Mouse (Mus musculus) hindbrain, embryonic 11.5 days (tissue): ENCODE data around the gene Gm21969. TPM values are rescaled to one million over a fixed set of nuclear protein-coding genes. Genes with fewer than 3 reads are reported as not detected.

Experiments
- ATAC-seq: fragments of 200-750 bp; cut with Nextera tagmentation; 2 replicates; pipeline ENCODE4 v1.8.0; 2017; ENCODE audit warnings: mild to moderate bottlenecking, moderate TSS enrichment, moderate library complexity; ENCODE audit not compliant: low FRiP score
- DNase-seq: peaks from one replicate; pipeline ENCODE4 v3.0.0-alpha.2; 2015; ENCODE audit warnings: low spot score
- H3K27ac ChIP-seq: fragments of 300-500 bp; sonication (generic); 2 replicates; pipeline ENCODE4 v1.5.1; 2014; ENCODE audit warnings: mild to moderate bottlenecking, low read depth, low read length
- H3K27me3 ChIP-seq: fragments of 300-500 bp; sonication (generic); 2 replicates; pipeline ENCODE4 v1.6.1; 2014; ENCODE audit warnings: mild to moderate bottlenecking, low read length, moderate library complexity, mixed read lengths; ENCODE audit not compliant: control insufficient read depth, insufficient read depth
- H3K36me3 ChIP-seq: fragments of 300-500 bp; sonication (generic); 2 replicates; pipeline ENCODE4 v1.6.1; 2014; ENCODE audit warnings: mild to moderate bottlenecking, low read length, moderate library complexity, mixed read lengths; ENCODE audit not compliant: control insufficient read depth, insufficient read depth
- H3K4me1 ChIP-seq: fragments of 300-500 bp; sonication (generic); replicated peaks from 2 replicates; pipeline ENCODE4 v1.6.1; 2014; ENCODE audit warnings: low read length, mixed read lengths; ENCODE audit not compliant: control insufficient read depth, insufficient read depth
- H3K4me2 ChIP-seq: fragments of 300-500 bp; sonication (generic); replicated peaks from 2 replicates; pipeline ENCODE4 v1.6.1; 2014; ENCODE audit warnings: mild to moderate bottlenecking, low read depth, low read length
- H3K4me3 ChIP-seq: fragments of 300-500 bp; sonication (generic); 2 replicates; pipeline ENCODE4 v1.5.1; 2014; ENCODE audit warnings: low read depth, low read length
- H3K9ac ChIP-seq: fragments of 300-500 bp; sonication (generic); 2 replicates; pipeline ENCODE4 v1.6.1; 2014; ENCODE audit warnings: low read depth, low read length
- H3K9me3 ChIP-seq: fragments of 300-500 bp; sonication (generic); 2 replicates; pipeline ENCODE4 v1.6.1; 2016; ENCODE audit warnings: low read length; ENCODE audit not compliant: control insufficient read depth
- WGBS: fragments of 180-500 bp; shearing (Covaris S2); extraction: QIAGEN DNeasy Blood & Tissue Kit; methylation state at CpG from one replicate; pipeline ENCODE4 v1.1.7; 2014; 5-methylcytosine and 5-hydroxymethylcytosine counted together
- polyA plus RNA-seq: library from polyadenylated mRNA; unstranded; fragments of >200 nt; fragmentation: Nextera tagmentation; extraction: Ambion mirVana; gene quantifications from 2 replicates; pipeline ENCODE4 v1.2.1, GENCODE M21; 2014

Gm21969 gene
- not detected in 2 replicates for polyA plus RNA-seq

DNA sequence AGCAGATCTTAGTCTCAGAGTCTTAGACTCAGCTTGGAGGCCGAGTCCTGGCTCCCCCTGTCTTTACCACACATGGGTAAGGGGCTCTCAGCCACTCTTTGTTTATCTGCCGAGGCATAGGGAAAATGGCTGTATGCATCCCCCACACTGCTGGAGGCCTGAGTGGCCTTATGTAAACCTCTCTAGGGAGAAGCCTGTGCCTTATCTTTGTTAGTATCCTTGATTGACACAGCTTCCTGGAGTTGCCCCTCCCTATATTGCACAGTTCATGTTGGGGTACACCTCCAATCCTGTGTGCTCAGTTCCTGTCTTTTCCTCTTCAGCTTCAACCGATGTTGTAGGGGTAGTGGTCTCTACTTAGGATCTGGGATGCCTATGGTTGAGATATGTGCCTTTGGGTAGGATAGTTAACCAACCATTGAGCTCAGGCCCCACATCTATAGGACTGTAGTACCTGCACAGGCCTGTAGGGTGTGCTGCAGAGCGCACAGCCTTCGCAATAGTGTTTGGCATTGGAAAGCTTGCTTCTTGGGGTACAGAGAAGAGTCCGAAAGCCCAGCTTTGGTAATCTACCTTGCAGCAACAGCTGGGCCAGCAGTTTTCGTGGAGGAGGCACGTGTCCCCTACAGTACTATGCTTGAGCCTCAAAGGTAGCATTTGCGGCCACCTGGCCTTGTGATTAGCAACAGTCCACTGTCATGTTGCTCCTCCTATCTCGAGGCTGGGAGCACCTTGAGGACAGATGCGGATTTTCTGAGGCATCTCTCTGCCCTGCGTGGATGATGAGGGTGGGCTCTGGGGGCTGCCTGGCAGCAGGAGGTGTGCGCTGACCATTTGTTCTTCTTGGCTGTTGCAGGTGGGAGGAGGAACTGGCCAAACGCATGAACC is at the start of gene Gm21969:
TSS of gene Gm21969 (plus strand) at position 830 of the 888 bp plus-strand sequence.
- no peak within 1 kb of the TSS for H3K27ac ChIP-seq
- no peaks in the 10 kb centered on the region for H3K36me3 ChIP-seq
- ATAC-seq (no peak), DNase-seq (peak; percentile 80)
- H3K27me3 ChIP-seq = no peaks in the 10 kb centered on the region
- no peak within 1 kb of the TSS for H3K9ac ChIP-seq
- no peak within 1 kb of the TSS for H3K4me2 ChIP-seq
- WGBS = 53% methylated on average over 14 of the region's 14 CpGs
- no peaks in the 10 kb centered on the region for H3K9me3 ChIP-seq
- no peak within 1 kb of the TSS for H3K4me3 ChIP-seq
- H3K4me1 ChIP-seq = peaks cover 16% of the 10 kb centered on the region

DNA sequence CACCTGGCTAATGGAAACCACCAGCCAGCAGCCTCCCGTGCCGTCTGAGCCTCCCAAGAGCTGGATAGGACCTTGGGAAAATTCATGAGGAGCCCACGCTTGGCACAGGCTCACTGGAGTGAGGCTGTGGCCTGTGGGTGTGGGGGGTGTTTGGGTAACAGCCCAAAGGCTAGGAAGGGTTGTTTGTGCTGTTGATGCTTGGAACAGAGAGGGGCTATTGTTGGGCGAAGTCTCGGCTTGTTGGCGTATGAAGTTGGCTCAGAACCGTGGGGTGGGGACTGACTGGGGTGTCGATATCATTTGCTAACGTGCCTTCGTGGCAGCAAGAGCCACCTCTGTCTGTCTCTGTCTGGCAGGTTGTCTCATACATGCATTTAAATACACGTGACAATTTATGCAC is 47.8 kb upstream of the Gm21969 start:
- no peak overlapping the region for H3K4me2 ChIP-seq
- no peaks in the 10 kb centered on the region for H3K36me3 ChIP-seq
- DNase-seq (no peak), ATAC-seq (no peak)
- H3K27me3 ChIP-seq = no peaks in the 10 kb centered on the region
- no peak overlapping the region for H3K9ac ChIP-seq
- no peaks in the 10 kb centered on the region for H3K4me1 ChIP-seq
- no peak overlapping the region for H3K4me3 ChIP-seq
- H3K9me3 ChIP-seq = no peaks in the 10 kb centered on the region
- WGBS = 87% methylated on average over 11 of the region's 11 CpGs
- H3K27ac ChIP-seq = no peak overlapping the region

DNA sequence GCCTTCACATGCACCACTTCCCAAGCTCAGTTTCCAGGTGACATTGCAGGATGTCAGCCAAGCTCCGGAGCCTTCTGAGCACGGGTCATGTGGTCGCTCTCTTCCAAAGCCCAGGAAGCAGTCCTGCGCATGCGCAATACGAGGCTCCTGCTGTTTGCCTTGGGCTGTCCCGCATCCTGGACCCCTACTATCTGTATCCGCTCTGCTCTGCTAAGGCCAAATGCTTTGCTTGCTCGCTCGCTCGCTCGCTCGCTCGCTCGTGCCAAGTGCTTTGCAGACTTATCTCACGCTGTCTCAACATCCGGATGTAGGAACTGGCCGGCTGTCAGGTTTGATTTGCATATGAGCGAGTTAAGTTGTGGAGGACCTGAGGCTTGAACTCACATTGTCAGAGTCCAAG is 47.0 kb upstream of the Gm21969 start:
- Histone ChIP-seq H3K9me3 (no peaks in the 10 kb centered on the region), H3K4me3 (no peak overlapping the region), H3K36me3 (no peaks in the 10 kb centered on the region), H3K4me1 (no peaks in the 10 kb centered on the region), H3K27me3 (no peaks in the 10 kb centered on the region), H3K4me2 (no peak overlapping the region), H3K27ac (no peak overlapping the region), H3K9ac (no peak overlapping the region)
- peak; percentile 23 for DNase-seq
- ATAC-seq = no peak
- 67% methylated on average over 19 of the region's 19 CpGs for WGBS

DNA sequence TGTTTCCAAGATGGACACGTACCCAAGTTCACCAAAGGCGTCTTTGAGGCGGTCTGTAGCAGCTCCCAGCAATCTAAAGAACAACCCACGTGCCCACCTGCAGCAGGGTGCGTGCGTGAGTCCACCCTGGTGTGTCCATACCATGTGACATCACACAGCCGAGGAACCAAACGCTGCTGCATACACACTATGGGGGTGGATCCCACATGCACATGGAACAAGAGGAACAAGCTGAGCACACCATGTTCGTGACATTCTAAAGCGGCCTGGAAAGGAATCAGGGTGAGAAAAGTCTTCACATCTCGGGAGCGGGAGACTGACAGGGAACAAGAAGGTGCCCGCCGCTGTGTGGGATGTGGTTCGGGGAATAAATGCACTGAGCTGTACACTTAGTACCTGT is 34.6 kb upstream of the Gm21969 start:
- no peaks in the 10 kb centered on the region; the same call in 1 of the 2 replicates for H3K27me3 ChIP-seq
- DNase-seq = no peak
- no peaks in the 10 kb centered on the region for H3K4me1 ChIP-seq
- H3K27ac ChIP-seq = no peak overlapping the region
- no peak overlapping the region for H3K4me3 ChIP-seq
- H3K36me3 ChIP-seq = no peaks in the 10 kb centered on the region
- 85% methylated on average over 15 of the region's 15 CpGs for WGBS
- no peak for ATAC-seq
- H3K4me2 ChIP-seq = no peak overlapping the region
- H3K9ac ChIP-seq = no peak overlapping the region
- no peaks in the 10 kb centered on the region for H3K9me3 ChIP-seq

DNA sequence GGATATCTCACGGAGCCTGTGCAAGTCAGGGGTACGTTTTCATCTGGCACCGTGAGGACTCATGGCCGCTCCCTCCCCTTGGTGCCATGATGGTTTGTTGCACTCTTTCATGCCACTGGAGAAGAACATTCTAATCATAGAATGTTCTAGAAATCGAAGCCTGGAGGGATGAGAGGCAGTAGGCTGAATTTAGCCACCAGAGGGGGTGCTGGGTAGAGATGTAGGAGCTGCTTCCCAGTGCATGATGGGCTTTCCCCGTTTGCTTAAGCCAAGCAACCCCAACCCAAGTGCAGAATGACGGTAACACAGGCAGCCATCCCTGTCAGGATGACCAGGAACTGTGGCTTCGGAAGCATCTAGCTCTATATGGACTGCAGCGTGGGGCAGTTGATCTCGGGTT is 32.2 kb upstream of the Gm21969 start:
- DNase-seq (no peak), ATAC-seq (no peak)
- Histone ChIP-seq H3K4me2 (no peak overlapping the region), H3K27ac (no peak overlapping the region), H3K9me3 (no peaks in the 10 kb centered on the region), H3K4me3 (no peak overlapping the region), H3K9ac (no peak overlapping the region), H3K4me1 (no peaks in the 10 kb centered on the region; the same call in 1 of the 2 replicates), H3K36me3 (no peaks in the 10 kb centered on the region), H3K27me3 (no peaks in the 10 kb centered on the region; the same call in 1 of the 2 replicates)
- 86% methylated on average over 10 of the region's 10 CpGs for WGBS

GRCm38 (mm10) chr4:139572928-139573512 is 30.0 kb upstream of the Gm21969 start:
- WGBS = 88% methylated on average over 12 of the region's 12 CpGs
- H3K4me1 ChIP-seq = peaks cover 5% of the 10 kb centered on the region
- DNase-seq (no peak), ATAC-seq (no peak)
- no peaks in the 10 kb centered on the region for H3K36me3 ChIP-seq
- no peaks in the 10 kb centered on the region; the same call in 1 of the 2 replicates for H3K27me3 ChIP-seq
- no peak overlapping the region for H3K9ac ChIP-seq
- H3K4me3 ChIP-seq = no peak overlapping the region
- no peak overlapping the region for H3K27ac ChIP-seq
- H3K4me2 ChIP-seq = no peak overlapping the region
- no peaks in the 10 kb centered on the region for H3K9me3 ChIP-seq

DNA sequence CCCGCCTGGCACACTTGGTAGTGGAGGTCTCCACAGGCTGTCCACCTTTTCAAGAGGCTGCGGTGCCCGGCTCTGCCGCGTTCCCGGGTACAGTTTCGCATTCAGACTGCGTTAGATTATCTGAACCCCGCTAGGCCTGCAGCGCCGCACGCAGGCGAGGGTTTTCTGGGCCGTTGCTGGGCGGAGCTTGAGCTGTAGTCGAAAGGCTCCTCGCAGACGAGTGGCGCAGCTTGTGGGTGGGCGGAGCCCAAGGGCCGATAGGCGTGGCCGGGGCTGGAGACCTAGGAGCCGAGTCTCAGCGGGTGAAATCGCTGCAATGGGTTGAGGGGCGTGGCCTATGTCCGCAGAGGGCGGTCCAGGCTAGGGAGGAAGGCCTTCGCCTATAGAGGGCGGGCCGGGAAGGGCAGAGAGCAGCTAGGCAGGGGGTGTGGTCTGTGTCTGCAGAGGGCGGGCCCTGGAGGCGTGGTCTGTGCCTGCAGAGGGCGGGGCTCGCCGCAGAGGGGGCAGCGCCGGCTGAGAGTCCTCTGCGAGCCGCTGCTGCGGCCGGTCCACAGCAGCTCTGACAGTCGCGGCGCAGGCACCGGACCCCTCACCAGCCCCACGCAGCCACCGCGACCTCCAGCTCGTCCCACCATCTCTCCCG is 28.7 kb upstream of the Gm21969 start:
- under 1% methylated on average over 40 of the region's 52 CpGs for WGBS
- Histone ChIP-seq H3K4me2 (peak overlapping the region; percentile 97), H3K9ac (peak overlapping the region; percentile 73), H3K4me3 (peak overlapping the region; percentile 76), H3K4me1 (peaks cover 5% of the 10 kb centered on the region), H3K27ac (peak overlapping the region; percentile 92), H3K9me3 (no peaks in the 10 kb centered on the region), H3K27me3 (no peaks in the 10 kb centered on the region; the same call in 1 of the 2 replicates), H3K36me3 (no peaks in the 10 kb centered on the region)
- DNase-seq (peak; percentile 100), ATAC-seq (peak; percentile 96)

- peak overlapping the region; percentile 73 for H3K9ac ChIP-seq
- peak overlapping the region; percentile 97 for H3K4me2 ChIP-seq
- ATAC-seq = peak; percentile 81
- under 1% methylated on average over 95 of the region's 111 CpGs for WGBS
- peak overlapping the region; percentile 92 for H3K27ac ChIP-seq
- no peaks in the 10 kb centered on the region for H3K36me3 ChIP-seq
- no peaks in the 10 kb centered on the region for H3K9me3 ChIP-seq
- H3K4me1 ChIP-seq = peaks cover 8% of the 10 kb centered on the region
- peak overlapping the region; percentile 76 for H3K4me3 ChIP-seq
- peak; percentile 62 for DNase-seq
- no peaks in the 10 kb centered on the region; the same call in 1 of the 2 replicates for H3K27me3 ChIP-seq
Measured at GRCm38 (mm10) chr4:139574799-139575672, 27.9 kb upstream of the Gm21969 start.
